Mouse (Mus musculus) cerebellum, adult 18-20 months (tissue): ENCODE results near the gene Azi2.
A peak's percentile ranks its signal among the peaks of the same experiment; 100 is the strongest.

Experiments
- DNase-seq, 2 experiments: peaks; one replicate each; pipeline ENCODE4 v3.0.0; 2021

Gene Azi2

GRCm38 (mm10) chr9:118099395-118099794 lies 59.1 kb downstream of the Azi2 start:
- peak in 1 of 2 experiments; percentile 39 for DNase-seq

- no peak for DNase-seq
These were observed 60.2 kb downstream of the Azi2 start for GRCm38 (mm10) chr9:118100484-118100883.

- no peak for DNase-seq
These were observed 61.5 kb downstream of the Azi2 start for GRCm38 (mm10) chr9:118101802-118102201.

GRCm38 (mm10) chr9:118108527-118109011 lies 68.3 kb downstream of the Azi2 start:
- DNase-seq: peak in 1 of 2 experiments; percentile 28

- no peak for DNase-seq
These were observed 69.5 kb downstream of the Azi2 start for GRCm38 (mm10) chr9:118109697-118110359.

- DNase-seq: no peak
These were observed 70.0 kb downstream of the Azi2 start for GRCm38 (mm10) chr9:118110360-118110710.
